Mouse (Mus musculus): ENCODE data around the gene Gm20547.
A peak's percentile ranks its signal among the peaks of the same experiment; 100 is the strongest.

The Gm20547 gene

GRCm38 (mm10) chr17:34895724-34896123 is 13.9 kb upstream of the Gm20547 start:
- DNase-seq = no peak

- no peak for DNase-seq
These were observed 13.1 kb upstream of the Gm20547 start for GRCm38 (mm10) chr17:34894801-34895530.

- peak; percentile 88 to 90 for DNase-seq
These were observed 12.3 kb upstream of the Gm20547 start for GRCm38 (mm10) chr17:34894074-34894597.

GRCm38 (mm10) chr17:34893072-34893824 is 11.4 kb upstream of the Gm20547 start:
- no peak for DNase-seq

- peak in 1 of 2 experiments; percentile 33 for DNase-seq
These were observed 9.5 kb upstream of the Gm20547 start for GRCm38 (mm10) chr17:34891377-34891776.

- DNase-seq = no peak
These were observed 8.4 kb upstream of the Gm20547 start for GRCm38 (mm10) chr17:34890074-34890743.

GRCm38 (mm10) chr17:34887942-34888341 is 6.1 kb upstream of the Gm20547 start:
- DNase-seq = no peak

- DNase-seq = no peak
These were observed 3.8 kb upstream of the Gm20547 start for GRCm38 (mm10) chr17:34885615-34886014.

- DNase-seq = no peak
These were observed 2.9 kb upstream of the Gm20547 start for GRCm38 (mm10) chr17:34884704-34885103.

GRCm38 (mm10) chr17:34883332-34883731 is 1.5 kb upstream of the Gm20547 start:
- no peak for DNase-seq

GRCm38 (mm10) chr17:34881166-34881565 is 676 bp downstream of the Gm20547 start:
- no peak for DNase-seq

- DNase-seq = peak in 1 of 2 experiments; percentile 18
These were observed 2.4 kb downstream of the Gm20547 start, which contains the start of gene Zbtb12 for GRCm38 (mm10) chr17:34879336-34879879. Gene Zbtb12, plus strand, starts transcription at chr17:34879483.

GRCm38 (mm10) chr17:34874321-34874720 is 7.5 kb downstream of the Gm20547 start:
- no peak for DNase-seq

GRCm38 (mm10) chr17:34865981-34866380 is 15.9 kb downstream of the Gm20547 start:
- DNase-seq = no peak

GRCm38 (mm10) chr17:34862416-34863081 is 19.3 kb downstream of the Gm20547 start, which contains the start of gene Cfb:
Gene Cfb, minus strand, starts transcription at chr17:34862518.
- no peak for DNase-seq

GRCm38 (mm10) chr17:34861704-34862415 is 20.0 kb downstream of the Gm20547 start:
- DNase-seq = no peak

- DNase-seq = no peak
These were observed 21.3 kb downstream of the Gm20547 start for GRCm38 (mm10) chr17:34860514-34860913.

GRCm38 (mm10) chr17:34858670-34859069 is 23.2 kb downstream of the Gm20547 start:
- no peak for DNase-seq

GRCm38 (mm10) chr17:34855825-34856224 is 26.0 kb downstream of the Gm20547 start:
- DNase-seq = peak; percentile 75 to 76

GRCm38 (mm10) chr17:34854761-34855160 is 27.1 kb downstream of the Gm20547 start:
- DNase-seq = no peak

GRCm38 (mm10) chr17:34853511-34853910 is 28.3 kb downstream of the Gm20547 start:
- no peak for DNase-seq

Data from B cell, adult 2 months (primary cell).